Mouse (Mus musculus): ENCODE results near the gene Cebpg.

Gene Cebpg

GRCm38 (mm10) chr7:35023251-35023650 is 33.1 kb downstream of the Cebpg start:
- no peak for DNase-seq

GRCm38 (mm10) chr7:35021365-35021764 is 35.0 kb downstream of the Cebpg start:
- DNase-seq, result peak; percentile 97

DNA sequence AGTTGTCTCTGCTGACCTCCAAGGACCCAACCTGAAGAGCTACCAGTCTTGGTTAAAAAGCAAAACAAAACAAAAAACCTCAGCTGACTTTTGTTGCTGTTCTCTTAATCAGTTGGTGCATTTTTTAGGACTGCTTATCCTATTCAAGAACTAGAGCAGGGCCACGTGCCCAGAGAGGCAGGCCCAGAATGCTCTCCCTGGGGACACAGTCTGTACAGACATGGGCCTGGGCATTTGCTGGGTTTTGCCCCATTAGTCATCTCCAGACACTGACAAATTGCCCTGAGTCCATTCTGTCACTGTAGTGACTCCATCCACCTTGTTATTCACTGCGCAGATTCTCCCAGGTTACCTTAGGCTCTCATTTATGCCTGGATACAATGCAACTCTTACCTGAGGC is 41.1 kb downstream of the Cebpg start:
- no peak for DNase-seq

DNA sequence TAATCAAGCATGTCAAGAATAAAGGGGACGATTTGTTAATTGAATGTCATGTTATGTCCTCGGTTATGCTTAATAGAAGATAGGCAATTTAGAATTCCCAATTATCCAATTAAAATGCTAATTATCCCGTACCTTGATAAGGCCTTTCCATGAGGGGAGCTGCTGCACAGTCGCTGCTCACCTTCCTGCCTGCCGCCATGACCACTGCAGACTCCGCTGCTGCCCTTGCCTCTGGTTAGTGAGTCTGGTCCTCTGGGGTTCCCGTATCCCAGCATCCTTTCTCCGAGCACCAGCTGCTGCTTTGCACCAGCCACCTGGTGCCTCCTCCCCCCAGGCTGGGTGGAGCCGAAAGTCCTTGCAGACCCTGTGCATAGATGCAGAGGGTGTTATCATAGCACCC is 43.1 kb downstream of the Cebpg start:
- DNase-seq, result no peak

DNA sequence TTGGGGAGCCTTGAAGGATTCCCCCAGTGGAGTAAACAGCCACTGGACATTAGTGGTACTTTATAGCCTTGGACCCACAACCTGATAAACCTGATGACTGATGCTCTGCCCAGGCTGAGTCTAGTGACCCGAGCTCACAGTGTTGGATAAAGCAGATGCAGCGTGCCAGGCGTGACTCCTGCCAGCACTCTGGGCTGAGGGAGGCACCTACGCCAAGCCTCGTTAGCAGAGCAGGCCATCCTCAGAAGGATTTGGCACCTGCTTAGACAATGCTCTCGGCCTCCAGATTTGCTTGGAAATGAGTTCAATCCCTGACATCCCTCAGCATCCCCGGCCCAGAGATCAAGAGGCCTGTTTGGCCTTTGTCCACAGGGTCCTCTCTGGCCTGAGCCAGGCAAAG is 49.7 kb downstream of the Cebpg start:
- DNase-seq, result no peak

- no peak for DNase-seq
These were observed 53.1 kb downstream of the Cebpg start for GRCm38 (mm10) chr7:35003171-35003737.

DNA sequence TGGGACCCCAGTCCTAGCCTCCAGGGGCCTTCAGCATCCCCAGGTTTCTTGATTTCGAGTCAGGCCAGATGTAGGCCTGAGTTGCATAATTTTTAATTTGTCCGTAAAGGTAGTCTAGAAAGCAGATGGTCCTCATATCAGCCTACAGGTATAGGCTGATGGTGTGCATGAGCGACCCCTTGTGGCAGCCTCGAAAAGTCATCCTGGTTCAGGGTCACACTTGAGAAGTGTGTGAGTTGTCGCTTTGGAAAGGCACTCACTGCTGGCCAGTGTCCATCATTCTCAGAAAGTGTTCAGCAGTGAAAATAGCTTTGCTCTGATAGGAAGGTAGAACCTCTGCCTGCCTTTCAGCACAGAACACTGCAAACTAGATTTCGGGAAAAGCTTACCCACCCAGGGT is 55.5 kb downstream of the Cebpg start:
- no peak for DNase-seq
